Mouse (Mus musculus) embryo, embryonic 9.5 days (tissue): ENCODE data around the gene Bcor.

Source experiments
- DNase-seq: peaks from one replicate; pipeline ENCODE4 v3.0.0-alpha.2; 2017; ENCODE audit errors: extremely low spot score

Bcor gene

GRCm38 (mm10) chrX:12067031-12067430, 93.1 kb downstream of the Bcor start:
- DNase-seq, result no peak

- DNase-seq, result no peak
Measured at GRCm38 (mm10) chrX:12065782-12066181, 94.4 kb downstream of the Bcor start.

DNA sequence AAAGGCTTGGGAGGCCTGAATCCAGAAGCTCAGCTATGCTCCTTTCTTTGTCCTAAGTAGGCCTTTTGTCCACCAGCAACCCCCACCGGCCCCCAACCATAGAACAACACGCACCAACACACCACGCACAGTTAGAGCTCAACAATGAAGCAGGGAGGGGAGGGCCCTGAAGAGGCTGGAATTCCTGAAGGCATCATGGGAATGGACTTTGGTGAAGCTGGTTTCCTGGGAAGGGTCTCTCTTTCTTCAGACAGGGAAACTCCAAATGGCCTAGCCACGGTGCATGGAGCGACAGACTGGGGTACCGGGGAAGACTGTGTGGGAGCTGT, 97.3 kb downstream of the Bcor start:
- DNase-seq, result no peak

- no peak for DNase-seq
Measured at GRCm38 (mm10) chrX:12062121-12062931, 97.8 kb downstream of the Bcor start.

- no peak for DNase-seq
Measured at GRCm38 (mm10) chrX:12060848-12061247, 99.3 kb downstream of the Bcor start.

GRCm38 (mm10) chrX:12057210-12057609, 102.9 kb downstream of the Bcor start:
- DNase-seq, result no peak

- DNase-seq, result no peak
Measured at GRCm38 (mm10) chrX:12053315-12053914, 106.7 kb downstream of the Bcor start.

DNA sequence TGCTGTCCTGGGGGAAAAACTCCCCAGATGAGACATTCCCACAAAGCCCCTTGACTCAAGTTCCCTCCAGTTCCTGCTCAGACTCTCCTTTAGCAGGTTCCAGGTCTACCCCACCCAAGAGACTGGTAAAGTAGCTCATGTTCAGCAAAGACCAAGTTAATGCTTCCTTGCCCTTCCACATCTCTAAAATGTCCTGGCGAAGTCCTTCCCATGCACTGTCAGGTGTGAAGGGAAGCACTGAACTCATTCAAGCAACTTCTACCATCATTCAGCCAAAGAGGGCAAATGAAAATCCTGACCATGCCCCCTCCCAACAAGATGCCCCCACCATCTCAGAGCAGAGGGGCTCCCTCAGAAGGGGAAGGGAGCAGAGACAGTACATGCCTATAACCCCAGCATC, 107.5 kb downstream of the Bcor start:
- no peak for DNase-seq

- DNase-seq, result no peak
Measured at GRCm38 (mm10) chrX:12048721-12049120, 111.4 kb downstream of the Bcor start.

DNA sequence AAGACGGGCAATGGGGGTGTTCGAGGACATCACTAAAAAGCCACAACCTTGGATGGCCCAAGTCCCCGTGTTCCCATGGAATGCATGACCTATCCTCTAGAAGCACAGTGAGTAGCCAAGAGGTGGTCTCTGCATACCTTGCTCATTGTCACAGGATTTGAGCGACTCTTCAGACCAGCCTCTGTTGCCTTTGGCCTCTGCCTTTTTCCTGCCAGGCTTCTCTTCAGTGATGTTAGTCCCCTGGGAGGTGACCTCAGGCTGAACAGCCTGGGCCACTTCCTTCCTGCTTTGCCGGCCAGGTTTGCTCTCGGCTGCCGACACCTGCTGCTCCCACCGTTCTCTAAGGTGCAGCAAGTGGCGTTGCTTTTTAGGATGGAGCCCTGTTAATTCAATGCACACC, 112.0 kb downstream of the Bcor start:
- DNase-seq, result no peak

DNA sequence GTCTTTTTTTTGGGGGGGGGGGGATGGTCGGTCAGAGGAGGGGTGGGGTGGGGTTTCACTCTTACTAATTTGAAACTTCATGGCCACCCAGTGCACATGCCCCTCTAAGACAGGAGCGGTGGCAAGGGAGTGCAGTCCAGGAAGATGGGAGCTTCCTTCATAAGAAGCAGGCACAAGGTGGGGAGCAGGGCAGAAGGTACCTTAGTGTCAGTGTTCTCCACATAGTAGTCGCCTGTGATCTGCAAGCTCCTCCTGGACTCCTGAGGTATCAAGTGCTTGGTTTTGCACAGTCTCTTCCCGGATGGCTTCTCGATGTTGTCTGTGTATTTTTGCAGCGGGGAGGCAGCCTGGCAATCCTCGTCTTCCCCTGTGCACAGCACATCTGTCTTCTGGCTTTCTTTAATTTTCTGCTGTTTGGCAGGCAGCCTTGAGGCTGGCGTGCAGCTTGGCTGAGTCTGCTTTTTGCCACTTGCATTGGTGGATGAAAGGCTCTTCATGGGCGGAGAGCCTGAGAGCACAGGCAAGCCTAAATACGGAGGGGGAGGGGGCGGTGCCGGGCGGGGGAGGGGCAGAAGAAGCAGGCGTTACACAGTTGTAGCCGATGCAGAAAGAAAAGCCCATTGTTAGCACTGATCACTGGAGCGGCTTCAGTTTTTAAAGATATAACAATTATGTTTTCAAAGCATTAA, 112.8 kb downstream of the Bcor start:
- peak; percentile 2 for DNase-seq

DNA sequence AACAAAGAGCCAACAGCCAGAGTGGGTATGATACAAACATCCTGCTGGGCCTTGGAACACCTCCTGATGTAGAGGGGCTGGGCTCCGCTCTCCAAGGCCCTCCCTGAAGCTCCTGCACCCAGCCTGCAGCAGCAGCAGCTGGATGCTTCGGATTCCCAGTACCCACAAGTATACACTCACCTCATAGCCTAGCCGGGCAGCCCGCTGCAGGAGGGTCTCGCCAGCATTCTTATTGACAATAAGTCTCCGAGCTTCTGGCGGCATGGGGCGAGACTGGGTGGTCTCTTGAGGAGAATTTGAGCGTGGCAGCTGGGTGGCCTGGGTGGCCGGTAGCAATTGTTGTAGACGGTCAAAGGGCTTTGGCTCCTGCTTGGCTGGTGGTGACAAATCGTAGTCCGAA, 113.5 kb downstream of the Bcor start:
- DNase-seq, result no peak

- no peak for DNase-seq
Measured at GRCm38 (mm10) chrX:12043352-12043751, 116.8 kb downstream of the Bcor start.

DNA sequence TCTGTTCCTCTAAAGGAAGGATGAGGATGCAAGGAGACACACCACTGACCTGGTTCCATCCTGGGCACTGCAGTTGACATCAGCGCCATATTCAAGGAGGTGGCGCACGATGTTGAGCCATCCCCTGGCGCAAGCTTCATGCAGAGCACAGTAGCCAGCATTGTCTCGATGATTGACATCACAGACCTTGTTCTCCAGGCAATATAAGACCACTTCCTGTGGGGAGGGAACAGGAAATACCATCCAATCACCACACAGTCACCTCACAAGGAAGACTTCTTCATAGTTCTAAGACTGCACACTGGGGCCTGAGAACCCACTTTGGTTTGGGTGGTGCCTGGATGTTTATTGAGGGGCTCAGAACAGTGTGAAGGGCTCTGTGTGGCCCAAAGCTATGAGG, 118.7 kb downstream of the Bcor start:
- DNase-seq, result no peak

DNA sequence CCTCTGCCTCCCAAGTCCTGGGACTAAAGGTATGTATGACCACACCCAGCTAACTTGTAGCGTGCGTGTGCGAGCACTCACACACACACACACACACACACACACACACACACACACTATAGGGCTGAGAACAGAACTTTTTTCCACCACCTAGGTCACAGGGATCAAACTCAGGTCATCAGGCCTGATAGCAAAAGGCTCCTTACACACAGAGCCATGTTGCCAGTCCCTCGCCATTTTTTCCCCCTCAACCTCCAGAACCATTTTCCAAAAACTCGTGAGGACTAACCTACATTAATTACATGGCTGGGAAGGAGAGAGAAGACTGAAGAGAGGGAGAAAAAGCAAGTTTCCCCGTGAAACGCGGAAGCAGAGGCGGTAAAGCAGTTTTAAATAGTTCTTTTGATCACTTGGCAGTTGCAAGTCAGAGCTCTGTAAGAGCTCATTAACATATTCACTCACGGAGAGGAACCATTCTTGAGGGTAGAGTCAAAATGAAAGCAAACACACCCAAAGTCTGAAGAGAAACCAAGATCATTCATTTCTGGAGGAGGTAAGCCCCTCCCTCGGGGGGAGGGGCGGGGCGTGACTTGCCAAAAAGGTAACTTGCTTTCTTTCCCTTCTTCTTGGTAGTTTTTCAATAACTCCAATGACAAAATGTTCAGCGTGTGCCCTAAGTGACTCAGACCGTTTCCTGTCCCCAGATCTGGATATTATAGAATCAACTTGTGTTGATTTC, 145.3 kb downstream of the Bcor start:
- no peak for DNase-seq

DNA sequence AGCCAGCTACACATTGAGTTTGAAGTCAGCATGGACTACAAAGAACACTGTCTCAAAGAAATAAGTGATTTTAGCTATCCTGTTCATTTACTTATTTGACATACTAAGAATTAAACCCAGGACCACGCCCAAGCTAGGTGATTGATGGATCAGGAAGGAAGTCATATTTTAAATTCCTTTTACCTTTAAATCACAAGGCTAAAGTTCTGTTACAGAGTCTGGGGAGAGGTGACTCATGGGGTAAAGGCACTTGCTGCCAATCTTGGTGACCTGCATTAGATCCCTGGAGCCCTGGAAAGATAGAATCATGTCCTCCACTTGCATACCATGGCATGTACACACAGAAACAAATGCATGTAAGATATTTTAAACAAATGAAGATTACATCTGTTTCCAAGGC, 149.5 kb downstream of the Bcor start:
- no peak for DNase-seq

DNA sequence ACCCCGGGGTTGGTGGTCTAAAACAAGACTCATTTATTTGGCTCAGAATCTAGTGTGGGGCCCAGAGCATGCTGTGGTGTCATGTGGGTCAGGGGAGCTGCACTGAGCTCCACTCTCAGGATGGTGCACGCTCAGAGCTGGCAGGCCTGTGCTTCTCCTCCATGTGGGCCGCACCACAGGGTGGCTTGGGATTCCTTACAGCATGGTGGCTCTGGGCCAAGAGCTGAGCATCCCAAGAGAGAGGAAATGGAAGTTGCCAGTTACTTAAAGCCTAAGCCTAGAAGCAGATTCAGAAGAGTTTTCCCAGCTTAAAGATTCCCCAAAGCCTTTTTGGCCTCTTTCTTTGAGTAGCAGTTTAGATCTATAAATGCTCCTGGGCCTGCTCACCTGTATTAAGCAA, 151.1 kb downstream of the Bcor start:
- no peak for DNase-seq

DNA sequence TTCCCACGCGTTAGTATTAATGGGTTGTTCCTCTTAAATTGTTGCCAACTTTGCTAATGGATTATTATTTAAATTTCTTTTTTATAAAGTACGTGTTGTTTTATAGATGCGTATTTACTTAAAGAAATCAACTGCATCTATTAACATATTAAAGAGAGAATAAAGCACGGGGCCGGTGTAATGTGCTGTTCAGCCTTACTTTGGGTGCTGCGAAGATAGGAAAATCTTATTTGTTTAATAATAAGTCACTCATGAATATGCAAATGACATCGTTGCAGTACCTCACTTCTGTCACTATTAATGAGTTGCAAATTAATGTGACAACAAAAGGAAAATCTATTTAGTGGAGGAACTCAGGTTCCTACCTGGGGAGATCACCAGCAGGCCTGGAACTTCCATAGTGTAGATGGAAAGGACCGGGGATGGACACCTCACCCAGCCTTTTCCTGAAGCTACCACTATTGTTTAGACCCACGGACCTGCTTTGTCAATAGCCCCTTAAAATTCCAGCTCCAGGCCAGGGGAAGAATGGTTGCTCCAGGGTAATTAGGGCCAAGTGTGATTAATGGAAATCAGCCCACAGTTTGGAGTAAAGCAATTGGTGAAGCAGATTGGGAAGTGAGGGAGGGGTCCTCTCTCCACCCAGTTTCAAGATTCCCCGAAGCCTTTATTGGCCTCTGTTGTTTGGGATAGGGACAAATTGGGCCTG, 152.2 kb downstream of the Bcor start:
- DNase-seq, result no peak

GRCm38 (mm10) chrX:12006882-12007753, 153.0 kb downstream of the Bcor start:
- peak; percentile 80 for DNase-seq

DNA sequence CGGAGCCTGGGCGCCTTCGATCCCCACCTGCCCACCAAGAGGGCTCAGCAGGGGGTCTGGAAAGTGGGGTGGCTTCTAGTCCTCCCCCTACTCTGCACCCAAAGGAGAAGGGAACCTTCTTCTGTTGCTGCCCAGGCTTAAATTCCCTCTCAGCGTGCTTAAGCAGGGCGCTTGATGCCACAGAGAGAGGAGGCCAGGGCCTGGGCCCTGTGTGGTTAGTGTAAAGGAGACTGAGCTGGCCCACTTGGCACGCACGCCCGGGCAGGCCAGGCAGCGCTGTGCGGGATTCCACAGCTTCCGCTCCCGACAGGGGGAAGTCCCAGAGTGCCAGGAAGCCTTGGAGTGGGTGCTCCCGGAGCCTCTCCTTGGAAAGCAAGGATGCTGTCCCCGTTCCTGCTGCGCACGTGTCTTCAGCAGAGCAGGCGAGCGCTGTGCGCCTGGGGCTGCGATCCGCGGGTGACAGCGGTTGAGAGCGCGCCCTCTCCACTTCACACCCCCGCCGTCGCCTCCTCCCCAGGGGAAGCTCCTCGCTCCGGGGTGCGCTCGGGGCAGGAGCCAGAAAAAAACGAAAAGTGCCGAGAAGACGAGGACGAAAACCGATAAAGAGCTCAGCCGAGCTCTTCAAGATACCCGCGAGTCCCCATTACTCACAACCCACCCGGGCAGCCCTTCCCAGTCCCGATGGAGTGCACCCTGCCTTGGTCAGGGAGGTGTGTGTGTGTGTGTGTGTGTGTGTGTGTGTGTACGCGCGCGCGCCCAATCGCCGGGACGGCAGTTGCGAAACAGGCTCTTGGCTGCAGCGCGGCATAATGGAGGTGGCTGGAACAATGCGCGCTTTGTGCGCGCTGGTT, 153.9 kb downstream of the Bcor start:
- DNase-seq, result peak; percentile 77
